Mouse (Mus musculus) yolk sac, embryonic 10.5 days (tissue): ENCODE data around the gene Galnt6.
A peak's percentile ranks its signal among the peaks of the same experiment; 100 is the strongest.

Experiments
- DNase-seq: peaks from one replicate; pipeline ENCODE4 v3.0.0-alpha.2; 2017; ENCODE audit warnings: low spot score

Gene Galnt6

GRCm38 (mm10) chr15:100722026-100722425 is 7.2 kb downstream of the Galnt6 start:
- DNase-seq: peak; percentile 78

- no peak for DNase-seq
These were observed 7.7 kb downstream of the Galnt6 start for GRCm38 (mm10) chr15:100721445-100721844.

- DNase-seq: no peak
These were observed 9.1 kb downstream of the Galnt6 start for GRCm38 (mm10) chr15:100720066-100720465.

GRCm38 (mm10) chr15:100719217-100719616 is 10.0 kb downstream of the Galnt6 start:
- DNase-seq: no peak

GRCm38 (mm10) chr15:100718572-100718971 is 10.6 kb downstream of the Galnt6 start:
- no peak for DNase-seq

- no peak for DNase-seq
These were observed 11.2 kb downstream of the Galnt6 start for GRCm38 (mm10) chr15:100717933-100718332.

- DNase-seq: no peak
These were observed 13.7 kb downstream of the Galnt6 start for GRCm38 (mm10) chr15:100715399-100715993.

- no peak for DNase-seq
These were observed 14.7 kb downstream of the Galnt6 start for GRCm38 (mm10) chr15:100714470-100714869.

- DNase-seq: no peak
These were observed 18.3 kb downstream of the Galnt6 start for GRCm38 (mm10) chr15:100710838-100711237.

GRCm38 (mm10) chr15:100708433-100709078 is 20.6 kb downstream of the Galnt6 start:
- DNase-seq: no peak

GRCm38 (mm10) chr15:100706226-100706625 is 22.9 kb downstream of the Galnt6 start:
- no peak for DNase-seq

GRCm38 (mm10) chr15:100705376-100705775 is 23.8 kb downstream of the Galnt6 start:
- DNase-seq: no peak

- no peak for DNase-seq
These were observed 25.3 kb downstream of the Galnt6 start for GRCm38 (mm10) chr15:100703913-100704312.

- no peak for DNase-seq
These were observed 27.3 kb downstream of the Galnt6 start for GRCm38 (mm10) chr15:100701856-100702255.

- no peak for DNase-seq
These were observed 28.1 kb downstream of the Galnt6 start for GRCm38 (mm10) chr15:100701108-100701507.

- DNase-seq: no peak
These were observed 28.8 kb downstream of the Galnt6 start for GRCm38 (mm10) chr15:100700424-100700823.

- no peak for DNase-seq
These were observed 29.8 kb downstream of the Galnt6 start for GRCm38 (mm10) chr15:100699386-100699785.

- DNase-seq: no peak
These were observed 31.1 kb downstream of the Galnt6 start for GRCm38 (mm10) chr15:100698078-100698477.

GRCm38 (mm10) chr15:100694406-100694805 is 34.8 kb downstream of the Galnt6 start:
- no peak for DNase-seq

GRCm38 (mm10) chr15:100691990-100692389 is 37.2 kb downstream of the Galnt6 start:
- DNase-seq: no peak

GRCm38 (mm10) chr15:100687430-100687971 is 41.7 kb downstream of the Galnt6 start, which contains the start of gene Cela1:
Gene Cela1, minus strand, starts transcription at chr15:100687921.
- DNase-seq: no peak

GRCm38 (mm10) chr15:100686989-100687388 is 42.2 kb downstream of the Galnt6 start:
- no peak for DNase-seq

GRCm38 (mm10) chr15:100686434-100686833 is 42.7 kb downstream of the Galnt6 start:
- no peak for DNase-seq

- no peak for DNase-seq
These were observed 43.3 kb downstream of the Galnt6 start for GRCm38 (mm10) chr15:100685849-100686248.
